Mouse (Mus musculus): ENCODE data around the gene Ank.
A peak's percentile ranks its signal among the peaks of the same experiment; 100 is the strongest.

- TF ChIP-seq CTCF (IDR thresholded peaks at IDR 0.05): no peak
- TF ChIP-seq EP300 (IDR thresholded peaks at IDR 0.05): peak; percentile 43; the same call in 1 of the 2 replicates
These were observed 152.5 kb downstream of the Ank start for GRCm38 (mm10) chr15:27618778-27619533.
